Mouse (Mus musculus) intestine, postnatal 0 days (tissue): ENCODE data around the gene Pfn1. TPM values are rescaled to one million over a fixed set of nuclear protein-coding genes. Genes with fewer than 3 reads are reported as not detected.

Experiments used
- ATAC-seq: fragments of 200-750 bp; cut with Nextera tagmentation; 2 replicates; pipeline ENCODE4 v1.8.0; 2017; ENCODE audit warnings: mild to moderate bottlenecking, moderate TSS enrichment, moderate library complexity
- H3K27ac ChIP-seq: fragments of 300-500 bp; sonication (generic); 2 replicates; pipeline ENCODE4 v1.5.1; 2014; ENCODE audit warnings: mild to moderate bottlenecking, low read depth, low read length, moderate library complexity
- H3K27me3 ChIP-seq: fragments of 300-500 bp; sonication (generic); replicated peaks from 2 replicates; pipeline ENCODE4 v1.6.1; 2014; ENCODE audit warnings: low read length, mixed read lengths; ENCODE audit not compliant: control insufficient read depth, insufficient read depth
- H3K36me3 ChIP-seq: fragments of 300-500 bp; sonication (generic); 2 replicates; pipeline ENCODE4 v1.6.1; 2014; ENCODE audit warnings: mild to moderate bottlenecking, moderate library complexity; ENCODE audit not compliant: control insufficient read depth, insufficient read depth
- H3K4me1 ChIP-seq: fragments of 300-500 bp; sonication (generic); replicated peaks from 2 replicates; pipeline ENCODE4 v1.6.1; 2014; ENCODE audit warnings: antibody characterized with exemption, low read length, mixed read lengths; ENCODE audit not compliant: control insufficient read depth, insufficient read depth
- H3K4me2 ChIP-seq: fragments of 300-500 bp; sonication (generic); replicated peaks from 2 replicates; pipeline ENCODE4 v1.6.1; 2014; ENCODE audit warnings: low read depth, mild to moderate bottlenecking, moderate library complexity
- H3K4me3 ChIP-seq: fragments of 300-500 bp; sonication (generic); 2 replicates; pipeline ENCODE4 v1.5.1; 2014; ENCODE audit warnings: low read depth, low read length
- H3K9ac ChIP-seq: fragments of 300-500 bp; sonication (generic); 2 replicates; pipeline ENCODE4 v1.6.1; 2014; ENCODE audit warnings: mild to moderate bottlenecking, low read depth, low read length
- H3K9me3 ChIP-seq: fragments of 300-500 bp; sonication (generic); 2 replicates; pipeline ENCODE4 v1.6.1; 2016; ENCODE audit warnings: mixed run types; ENCODE audit not compliant: control insufficient read depth
- CTCF ChIP-seq: sonication (generic); IDR thresholded peaks from 2 replicates; pipeline ENCODE4 v1.5.1; 2016; ENCODE audit warnings: low read depth, mild to moderate bottlenecking, control low read depth, antibody characterized with exemption, moderate library complexity
- WGBS: fragments of 180-500 bp; shearing (Covaris S2); extraction: QIAGEN DNeasy Blood & Tissue Kit; methylation state at CpG from one replicate; pipeline ENCODE4 v1.1.7; 2014; 5-methylcytosine and 5-hydroxymethylcytosine counted together
- polyA plus RNA-seq: library from polyadenylated mRNA; unstranded; fragments of >200 nt; fragmentation: Nextera tagmentation; extraction: Ambion mirVana; gene quantifications from 2 replicates; pipeline ENCODE4 v1.2.1, GENCODE M21; 2015

The Pfn1 gene
- polyA plus RNA-seq, 1 experiment from 2014 or later = 1,961 TPM

DNA sequence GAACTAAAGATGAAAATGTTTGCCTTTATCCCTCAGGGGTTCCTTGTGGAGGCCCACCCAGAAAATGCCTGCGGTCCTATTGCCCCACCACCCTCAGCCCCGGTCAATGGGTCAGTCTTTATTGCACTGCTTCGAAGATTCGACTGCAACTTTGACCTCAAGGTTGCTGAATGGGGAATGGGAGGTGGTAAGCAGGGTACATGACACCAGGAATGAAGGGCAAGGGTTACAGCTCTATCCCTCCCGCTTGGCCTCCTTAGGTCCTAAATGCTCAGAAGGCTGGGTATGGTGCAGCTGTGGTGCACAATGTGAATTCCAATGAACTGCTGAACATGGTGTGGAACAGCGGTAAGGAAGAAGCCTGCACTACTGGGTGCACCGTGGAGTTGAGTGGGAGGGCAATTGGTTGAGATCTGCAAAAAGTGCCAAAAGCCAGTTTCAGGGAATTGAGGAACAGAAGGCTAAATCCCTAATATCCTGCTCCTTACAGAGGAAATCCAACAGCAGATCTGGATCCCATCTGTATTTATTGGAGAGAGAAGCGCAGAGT is 5.2 kb downstream of the Pfn1 start:
- H3K4me1 ChIP-seq = peaks cover 8% of the 10 kb centered on the region; the same call in 1 of the 2 replicates
- H3K27ac ChIP-seq = peak overlapping the region; percentile 60
- peak overlapping the region; percentile 91 for H3K4me2 ChIP-seq
- ATAC-seq = no peak
- WGBS = 57% methylated on average over 8 of the region's 8 CpGs
- 0 out of 2 replicates have a peak overlapping the region, but pooled peaks have one; percentile 1 for H3K9ac ChIP-seq
- H3K27me3 ChIP-seq = no peaks in the 10 kb centered on the region
- H3K9me3 ChIP-seq = no peaks in the 10 kb centered on the region
- peaks cover 39% of the 10 kb centered on the region for H3K36me3 ChIP-seq
- no peak overlapping the region for H3K4me3 ChIP-seq
- TF ChIP-seq CTCF = no peak

DNA sequence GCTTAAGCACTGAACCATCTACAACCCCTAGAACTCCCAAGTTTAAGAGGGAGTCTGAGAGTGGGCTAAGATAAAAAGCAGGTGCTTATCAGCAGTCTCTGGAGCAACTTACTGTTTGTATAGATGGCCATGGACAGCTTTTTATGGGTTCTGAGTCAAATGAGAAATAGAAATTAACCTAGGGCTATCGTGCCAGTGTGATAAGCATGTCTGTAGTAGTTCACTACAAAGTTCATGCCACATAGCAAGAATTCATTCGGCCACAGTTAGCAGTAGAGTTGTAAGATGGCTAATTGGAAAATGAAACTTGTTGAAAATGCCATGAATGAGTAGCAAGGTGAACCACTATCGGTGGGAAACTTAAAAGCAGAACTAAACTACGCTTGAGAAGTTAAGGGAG is 5.9 kb downstream of the Pfn1 start:
- Histone ChIP-seq H3K27me3 (no peaks in the 10 kb centered on the region), H3K4me3 (peak overlapping the region; percentile 77), H3K9ac (peak overlapping the region; percentile 94; the same call in 1 of the 2 replicates), H3K9me3 (no peaks in the 10 kb centered on the region), H3K36me3 (peaks cover 45% of the 10 kb centered on the region), H3K4me1 (peaks cover 8% of the 10 kb centered on the region; the same call in 1 of the 2 replicates), H3K4me2 (peak overlapping the region; percentile 91), H3K27ac (peak overlapping the region; percentile 98)
- ATAC-seq = no peak
- 45% methylated on average over 4 of the region's 4 CpGs for WGBS
- no peak for TF ChIP-seq CTCF

DNA sequence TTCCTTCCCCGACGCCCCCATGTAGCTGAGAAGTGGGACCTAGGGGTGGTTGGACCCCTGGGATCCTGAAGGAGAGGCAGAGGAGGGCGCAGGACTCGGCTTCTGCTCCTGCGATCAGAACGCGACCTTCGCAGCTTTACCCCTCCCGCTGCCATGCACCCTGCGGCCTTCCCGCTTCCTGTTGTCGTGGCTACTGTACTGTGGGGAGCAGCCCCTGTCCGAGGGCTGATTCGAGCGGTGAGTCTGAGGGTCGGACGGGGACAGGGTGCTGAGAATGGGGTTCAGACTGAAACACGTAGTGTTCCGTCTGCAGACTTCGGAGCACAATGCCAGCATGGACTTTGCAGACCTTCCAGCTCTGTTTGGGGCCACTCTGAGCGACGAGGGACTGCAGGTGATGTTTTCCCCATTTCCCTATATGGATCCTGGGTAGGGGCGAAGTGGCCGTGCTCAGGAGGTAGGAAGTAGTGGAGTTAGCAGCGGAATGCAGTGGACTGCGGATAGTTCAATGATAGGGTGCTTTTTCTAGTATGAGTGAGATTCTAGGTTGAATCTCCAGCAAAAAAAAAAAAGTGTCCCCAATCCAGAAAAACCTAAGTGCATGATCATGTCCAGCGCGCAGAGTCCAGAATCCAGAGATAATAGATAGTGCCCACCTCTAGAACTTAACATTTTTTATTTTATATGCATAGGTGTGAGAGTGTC is 6.6 kb downstream of the Pfn1 start:
- Histone ChIP-seq H3K27me3 (no peaks in the 10 kb centered on the region), H3K4me3 (peak overlapping the region; percentile 77), H3K4me2 (peak overlapping the region; percentile 91), H3K36me3 (peaks cover 42% of the 10 kb centered on the region), H3K27ac (peak overlapping the region; percentile 98), H3K4me1 (peaks cover 8% of the 10 kb centered on the region; the same call in 1 of the 2 replicates), H3K9me3 (no peaks in the 10 kb centered on the region), H3K9ac (peak overlapping the region; percentile 94)
- ATAC-seq = peak; percentile 5
- 2% methylated on average over 28 of the region's 28 CpGs for WGBS
- TF ChIP-seq CTCF = no peak

- ATAC-seq = peak; percentile 82
- peak within 1 kb of the TSS; percentile 91 for H3K4me2 ChIP-seq
- peak within 1 kb of the TSS; percentile 98 for H3K27ac ChIP-seq
- no peaks in the 10 kb centered on the region for H3K9me3 ChIP-seq
- H3K9ac ChIP-seq = peak within 1 kb of the TSS; percentile 94
- H3K4me3 ChIP-seq = peak within 1 kb of the TSS; percentile 77
- peaks cover 8% of the 10 kb centered on the region; the same call in 1 of the 2 replicates for H3K4me1 ChIP-seq
- peak; percentile 47 for TF ChIP-seq CTCF
- H3K27me3 ChIP-seq = no peaks in the 10 kb centered on the region
- under 1% methylated on average over 61 of the region's 63 CpGs for WGBS
- peaks cover 33% of the 10 kb centered on the region for H3K36me3 ChIP-seq
These were observed 7.5 kb downstream of the Pfn1 start, which contains the start of the genes Rnf167 and Slc25a11 for GRCm38 (mm10) chr11:70646691-70647650. Rnf167 (plus strand) TSS chr11:70647235. Slc25a11 (minus strand) TSS chr11:70647479.

DNA sequence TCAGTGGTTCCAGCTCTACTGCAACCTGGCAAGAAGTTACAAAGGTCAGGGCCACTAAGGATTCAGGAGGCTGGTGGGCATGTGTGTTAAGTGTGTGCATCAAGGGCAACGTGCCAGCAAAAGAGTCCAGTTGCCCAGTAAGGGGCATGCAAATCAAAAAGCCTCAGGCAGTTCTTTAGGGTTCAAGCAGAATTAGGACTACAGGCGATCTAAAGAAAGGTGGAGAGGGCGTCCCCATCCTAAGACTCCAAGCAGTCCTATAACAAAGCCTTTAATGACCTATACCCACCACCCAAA is 8.2 kb downstream of the Pfn1 start:
- Histone ChIP-seq H3K9me3 (no peaks in the 10 kb centered on the region), H3K4me1 (peaks cover 8% of the 10 kb centered on the region; the same call in 1 of the 2 replicates), H3K27ac (peak overlapping the region; percentile 98), H3K27me3 (no peaks in the 10 kb centered on the region), H3K4me3 (peak overlapping the region; percentile 77), H3K9ac (peak overlapping the region; percentile 78), H3K36me3 (peaks cover 28% of the 10 kb centered on the region), H3K4me2 (peak overlapping the region; percentile 91)
- ATAC-seq = peak; percentile 3; the same call in 1 of the 2 replicates
- TF ChIP-seq CTCF = no peak
- 8% methylated on average over 3 of the region's 3 CpGs for WGBS
